Mouse (Mus musculus): ENCODE measurements around the gene Bmpr1b.

- TF ChIP-seq GATA1 (IDR thresholded peaks at IDR 0.05; ENCODE audit: borderline replicate concordance, low read length) (no peak), FLI1 (IDR thresholded peaks at IDR 0.05; ENCODE audit: low read length) (no peak)
Measured at GRCm38 (mm10) chr3:142049610-142050009, 119.6 kb downstream of the Bmpr1b start.
